Mouse (Mus musculus): Measurements from ENCODE around the gene Rora.
A peak's percentile ranks its signal among the peaks of the same experiment; 100 is the strongest.

The Rora gene

GRCm38 (mm10) chr9:68884451-68885035, 231.0 kb downstream of the Rora start:
- DNase-seq (ENCODE audit: low spot score) = no peak

GRCm38 (mm10) chr9:68888670-68889069, 235.1 kb downstream of the Rora start:
- DNase-seq (ENCODE audit: low spot score) = peak; percentile 26

GRCm38 (mm10) chr9:68891431-68891830, 237.8 kb downstream of the Rora start:
- DNase-seq (ENCODE audit: low spot score) = no peak

GRCm38 (mm10) chr9:68892356-68892755, 238.8 kb downstream of the Rora start:
- DNase-seq (ENCODE audit: low spot score) = no peak

- no peak for DNase-seq (ENCODE audit: low spot score)
Measured at GRCm38 (mm10) chr9:68892859-68893258, 239.3 kb downstream of the Rora start.

GRCm38 (mm10) chr9:68898286-68898685, 244.7 kb downstream of the Rora start:
- no peak for DNase-seq (ENCODE audit: low spot score)

- no peak for DNase-seq (ENCODE audit: low spot score)
Measured at GRCm38 (mm10) chr9:68899525-68900222, 246.1 kb downstream of the Rora start.

GRCm38 (mm10) chr9:68906361-68906883, 252.8 kb downstream of the Rora start:
- no peak for DNase-seq (ENCODE audit: low spot score)

- no peak for DNase-seq (ENCODE audit: low spot score)
Measured at GRCm38 (mm10) chr9:68912483-68913151, 259.0 kb downstream of the Rora start.

GRCm38 (mm10) chr9:68913191-68913697, 259.7 kb downstream of the Rora start:
- DNase-seq (ENCODE audit: low spot score) = no peak

- DNase-seq (ENCODE audit: low spot score) = no peak
Measured at GRCm38 (mm10) chr9:68914541-68915275, 261.1 kb downstream of the Rora start.

- no peak for DNase-seq (ENCODE audit: low spot score)
Measured at GRCm38 (mm10) chr9:68916741-68917140, 263.2 kb downstream of the Rora start.

- no peak for DNase-seq (ENCODE audit: low spot score)
Measured at GRCm38 (mm10) chr9:68923128-68923601, 269.6 kb downstream of the Rora start.

GRCm38 (mm10) chr9:68926406-68926805, 272.8 kb downstream of the Rora start:
- DNase-seq (ENCODE audit: low spot score) = no peak

GRCm38 (mm10) chr9:68933159-68933558, 279.6 kb downstream of the Rora start:
- no peak for DNase-seq (ENCODE audit: low spot score)

- no peak for DNase-seq (ENCODE audit: low spot score)
Measured at GRCm38 (mm10) chr9:68934238-68934637, 280.7 kb downstream of the Rora start.

- DNase-seq (ENCODE audit: low spot score) = no peak
Measured at GRCm38 (mm10) chr9:68935611-68936010, 282.0 kb downstream of the Rora start.

GRCm38 (mm10) chr9:68941037-68941436, 287.5 kb downstream of the Rora start:
- DNase-seq (ENCODE audit: low spot score) = no peak

- DNase-seq (ENCODE audit: low spot score) = no peak
Measured at GRCm38 (mm10) chr9:68942595-68943011, 289.0 kb downstream of the Rora start.

- DNase-seq (ENCODE audit: low spot score) = no peak
Measured at GRCm38 (mm10) chr9:68944026-68944425, 290.4 kb downstream of the Rora start.

- DNase-seq (ENCODE audit: low spot score) = no peak
Measured at GRCm38 (mm10) chr9:68947707-68948106, 294.1 kb downstream of the Rora start.

- no peak for DNase-seq (ENCODE audit: low spot score)
Measured at GRCm38 (mm10) chr9:68948141-68948540, 294.6 kb downstream of the Rora start.

All from urinary bladder, postnatal 25 days (tissue).